Mouse (Mus musculus): ENCODE results near the gene Mall.

DNA sequence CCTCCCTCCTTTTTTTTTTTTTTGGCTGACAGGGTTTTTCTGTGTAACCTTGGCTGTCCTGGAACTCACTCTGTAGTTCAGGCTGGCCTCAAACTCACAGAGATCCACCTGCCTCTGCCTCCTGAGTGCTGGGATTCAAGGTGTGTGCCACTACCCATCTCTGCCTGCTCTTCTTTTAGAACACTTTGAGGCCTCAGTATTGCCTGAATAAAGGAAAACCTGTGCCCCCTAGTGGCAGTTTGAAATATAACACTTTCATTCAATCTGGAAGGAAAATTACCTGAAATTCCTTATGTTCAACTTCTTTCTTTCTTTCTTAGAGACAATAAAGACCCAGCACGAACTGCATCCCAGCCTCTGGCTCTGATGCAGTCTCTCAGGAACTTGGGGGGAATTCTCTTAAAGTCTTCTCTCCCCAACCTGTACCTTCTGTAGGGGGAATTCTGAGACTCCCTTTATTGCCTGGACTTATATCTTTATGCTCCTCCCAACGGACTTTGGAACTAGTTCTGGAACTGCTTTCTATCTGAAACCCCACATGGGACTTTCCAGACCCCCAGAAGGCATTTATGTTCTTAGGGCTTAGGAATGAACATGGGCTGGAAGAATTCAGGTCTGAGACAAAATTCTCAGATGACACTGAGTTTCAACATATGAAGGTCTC, 61.8 kb downstream of the Mall start:
- TF ChIP-seq MAZ (IDR thresholded peaks at IDR 0.05; ENCODE audit: low read depth, low read length): no peak
- TF ChIP-seq CTCF (IDR thresholded peaks at IDR 0.05 in 2 of 3, conservative IDR thresholded peaks at IDR 0.05 in 1 of 3; ENCODE audit: control insufficient read depth in 1 of 3, insufficient read depth in 1 of 3, low read depth in 2 of 3, low read length in 3 of 3, poor library complexity in 1 of 3, severe bottlenecking in 1 of 3): peak in 2 of 3 experiments; percentile 40 to 66; a peak in 2 of 6 replicates
- peak; percentile 78 for TF ChIP-seq ZNF384 (IDR thresholded peaks at IDR 0.05; ENCODE audit: low read depth, low read length)
- TF ChIP-seq ELF1 (IDR thresholded peaks at IDR 0.05; ENCODE audit: low read depth, low read length): no peak
- no peak for TF ChIP-seq USF1 (IDR thresholded peaks at IDR 0.05; ENCODE audit: low read depth, low read length)
- no peak for TF ChIP-seq TAL1 (IDR thresholded peaks at IDR 0.05; ENCODE audit: low read length)
- TF ChIP-seq NRF1 (IDR thresholded peaks at IDR 0.05; ENCODE audit: insufficient read depth, low read depth, low read length, poor library complexity, severe bottlenecking): no peak
- no peak for TF ChIP-seq MXI1 (IDR thresholded peaks at IDR 0.05; ENCODE audit: low read depth, low read length)
- TF ChIP-seq POLR2A (IDR thresholded peaks at IDR 0.05; ENCODE audit: control insufficient read depth in 1 of 2, insufficient read depth in 1 of 2, low read depth in 1 of 2, low read length in 2 of 2, poor library complexity in 1 of 2): no peak

All from MEL (cell line).